Mouse (Mus musculus) testis, adult 2 months (tissue): ENCODE results near the gene Cdh15.

Experiments
- CTCF ChIP-seq: fragments of 200-500 bp; IDR thresholded peaks from 2 replicates; pipeline ENCODE4 v1.5.1; 2012; ENCODE audit warnings: low read depth, mild to moderate bottlenecking, inconsistent platforms, low read length, moderate library complexity; ENCODE audit not compliant: control insufficient read depth, insufficient read depth, insufficient replicate concordance
- POLR2A ChIP-seq: fragments of 200-500 bp; IDR thresholded peaks from 2 replicates; pipeline ENCODE4 v1.6.1; 2012; ENCODE audit warnings: low read depth, mild to moderate bottlenecking, inconsistent platforms, low read length, moderate library complexity; ENCODE audit not compliant: control insufficient read depth

DNA sequence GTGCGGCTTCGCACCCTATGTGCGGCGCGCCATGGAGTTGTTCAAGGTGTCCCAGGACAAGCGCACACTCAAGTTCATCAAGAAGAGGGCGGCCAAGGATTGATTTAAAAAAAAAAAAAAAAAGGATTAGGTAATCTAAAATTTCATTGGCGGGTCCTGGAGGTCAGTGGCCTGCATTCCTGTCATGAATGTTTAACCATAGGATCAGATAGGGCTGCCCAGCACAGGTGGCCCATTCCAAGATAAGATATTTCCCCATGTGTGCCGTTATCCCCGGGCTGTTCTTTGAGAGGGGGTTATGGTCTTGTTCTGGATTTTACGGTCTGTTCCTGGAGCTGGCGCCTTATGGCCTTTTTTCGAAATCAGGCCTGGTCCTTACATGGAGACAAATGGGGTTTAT lies 11.1 kb upstream of the Cdh15 start:
- TF ChIP-seq CTCF (no peak), POLR2A (no peak)
